Mouse (Mus musculus) heart, adult 2 months (tissue): Measurements from ENCODE around the gene Stkld1.

Experiments used
- CTCF ChIP-seq: fragments of 200-600 bp; IDR thresholded peaks from 2 replicates; pipeline ENCODE4 v1.8.1; 2022; ENCODE audit warnings: antibody characterized with exemption, mild to moderate bottlenecking, moderate library complexity
- EP300 ChIP-seq: fragments of 200-500 bp; IDR thresholded peaks from 2 replicates; pipeline ENCODE4 v1.6.1; 2011; ENCODE audit warnings: low read depth, low read length, control low read depth; ENCODE audit not compliant: insufficient read depth
- POLR2A ChIP-seq: fragments of 200-500 bp; IDR thresholded peaks from 2 replicates; pipeline ENCODE4 v1.6.1; 2011; ENCODE audit warnings: mild to moderate bottlenecking, low read depth, low read length, control low read depth; ENCODE audit not compliant: insufficient read depth

GRCm38 (mm10) chr2:26932473-26933303 lies 1.2 kb upstream of the Stkld1 start:
- TF ChIP-seq CTCF, result no peak
- TF ChIP-seq EP300, result no peak
- no peak for TF ChIP-seq POLR2A
